Mouse (Mus musculus) frontal cortex, adult (tissue): ENCODE measurements at regions not wholly inside any gene's neighbourhood (a gene's known extent, or its start where the extent isn't known, plus 50 kb on each side); places are given as distances from the start of the nearest gene placed in this dataset.

Source experiments
- ATAC-seq: cut with Nextera tagmentation; 2 replicates; pipeline ENCODE4 v1.9.2; 2017; ENCODE audit warnings: mild to moderate bottlenecking, moderate library complexity, mixed read lengths; ENCODE audit not compliant: low TSS enrichment

- peak; percentile 50; the same call in 1 of the 2 replicates for ATAC-seq
Measured at GRCm38 (mm10) chr9:72217296-72218028, 57.2 kb upstream of the Zfp280d start.

GRCm38 (mm10) chr9:72218736-72219135, 55.9 kb upstream of the Zfp280d start:
- no peak for ATAC-seq

- ATAC-seq: no peak
Measured at GRCm38 (mm10) chr9:72219892-72220291, 54.8 kb upstream of the Zfp280d start.

GRCm38 (mm10) chr9:72221333-72221732, 53.3 kb upstream of the Zfp280d start:
- ATAC-seq: no peak
